Mouse (Mus musculus): ENCODE results near the gene Klhl24.
"Not testable (repeated sequence)": the region's sequence is repeated elsewhere in the genome, so short reads cannot be mapped to it uniquely, and the experiment has no call there.

Gene Klhl24

GRCm38 (mm10) chr16:20097069-20097710 is at the start of gene Klhl24:
TSS of gene Klhl24 (plus strand) at chr16:20097542.
- DNase-seq (ENCODE audit: extremely low read depth, insufficient read length, low spot score), result peak; percentile 86

- DNase-seq (ENCODE audit: extremely low read depth, insufficient read length, low spot score), result no peak
Measured at GRCm38 (mm10) chr16:20052655-20053054, 44.7 kb upstream of the Klhl24 start.

- DNase-seq (ENCODE audit: extremely low read depth, insufficient read length, low spot score), result no peak
Measured at GRCm38 (mm10) chr16:20072770-20073169, 24.6 kb upstream of the Klhl24 start.

- DNase-seq (ENCODE audit: extremely low read depth, insufficient read length, low spot score), result no peak
Measured at GRCm38 (mm10) chr16:20076675-20077074, 20.7 kb upstream of the Klhl24 start.

- DNase-seq (ENCODE audit: extremely low read depth, insufficient read length, low spot score), result no peak
Measured at GRCm38 (mm10) chr16:20080271-20080670, 17.1 kb upstream of the Klhl24 start.

GRCm38 (mm10) chr16:20084623-20085022 is 12.7 kb upstream of the Klhl24 start:
- DNase-seq (ENCODE audit: extremely low read depth, insufficient read length, low spot score), result no peak

- no peak for DNase-seq (ENCODE audit: extremely low read depth, insufficient read length, low spot score)
Measured at GRCm38 (mm10) chr16:20085250-20085905, 12.0 kb upstream of the Klhl24 start.

GRCm38 (mm10) chr16:20086976-20087375 is 10.4 kb upstream of the Klhl24 start:
- DNase-seq (ENCODE audit: extremely low read depth, insufficient read length, low spot score), result no peak

- DNase-seq (ENCODE audit: extremely low read depth, insufficient read length, low spot score), result no peak
Measured at GRCm38 (mm10) chr16:20089636-20090035, 7.7 kb upstream of the Klhl24 start.

GRCm38 (mm10) chr16:20090921-20091575 is 6.3 kb upstream of the Klhl24 start:
- DNase-seq (ENCODE audit: extremely low read depth, insufficient read length, low spot score), result no peak

- no peak for DNase-seq (ENCODE audit: extremely low read depth, insufficient read length, low spot score)
Measured at GRCm38 (mm10) chr16:20095966-20096365, 1.4 kb upstream of the Klhl24 start.

GRCm38 (mm10) chr16:20097711-20098374 is 501 bp downstream of the Klhl24 start:
- peak; percentile 95 for DNase-seq (ENCODE audit: extremely low read depth, insufficient read length, low spot score)

- no peak for DNase-seq (ENCODE audit: extremely low read depth, insufficient read length, low spot score)
Measured at GRCm38 (mm10) chr16:20098375-20098727, 1.0 kb downstream of the Klhl24 start.

GRCm38 (mm10) chr16:20098866-20099629 is 1.7 kb downstream of the Klhl24 start:
- DNase-seq (ENCODE audit: extremely low read depth, insufficient read length, low spot score), result no peak

- no peak for DNase-seq (ENCODE audit: extremely low read depth, insufficient read length, low spot score)
Measured at GRCm38 (mm10) chr16:20106996-20107395, 9.7 kb downstream of the Klhl24 start.

- no peak for DNase-seq (ENCODE audit: extremely low read depth, insufficient read length, low spot score)
Measured at GRCm38 (mm10) chr16:20108961-20109360, 11.6 kb downstream of the Klhl24 start.

- no peak for DNase-seq (ENCODE audit: extremely low read depth, insufficient read length, low spot score)
Measured at GRCm38 (mm10) chr16:20112649-20113048, 15.3 kb downstream of the Klhl24 start.

- no peak for DNase-seq (ENCODE audit: extremely low read depth, insufficient read length, low spot score)
Measured at GRCm38 (mm10) chr16:20116069-20116468, 18.7 kb downstream of the Klhl24 start.

GRCm38 (mm10) chr16:20126319-20126883 is 29.1 kb downstream of the Klhl24 start:
- not testable (repeated sequence) for DNase-seq (ENCODE audit: extremely low read depth, insufficient read length, low spot score)

GRCm38 (mm10) chr16:20130397-20130796 is 33.1 kb downstream of the Klhl24 start:
- no peak for DNase-seq (ENCODE audit: extremely low read depth, insufficient read length, low spot score)
